Mouse (Mus musculus) T-cell, adult 2 months (primary cell): ENCODE measurements around the gene Fxyd7.
A peak's percentile ranks its signal among the peaks of the same experiment; 100 is the strongest.

Experiments
- DNase-seq: peaks from one replicate; pipeline ENCODE4 v3.0.0; 2022; ENCODE audit warnings: low spot score

Fxyd7 gene

GRCm38 (mm10) chr7:31051321-31052021 is at the start of gene Fxyd7:
TSS of gene Fxyd7 (minus strand) at chr7:31051467.
- DNase-seq = no peak

GRCm38 (mm10) chr7:31100786-31101185 is 49.5 kb upstream of the Fxyd7 start:
- no peak for DNase-seq

GRCm38 (mm10) chr7:31099612-31099982 is 48.3 kb upstream of the Fxyd7 start:
- no peak for DNase-seq

GRCm38 (mm10) chr7:31098697-31099611 is 47.7 kb upstream of the Fxyd7 start:
- DNase-seq = no peak

GRCm38 (mm10) chr7:31097583-31098248 is 46.4 kb upstream of the Fxyd7 start:
- peak; percentile 88 for DNase-seq

GRCm38 (mm10) chr7:31096892-31097564 is 45.8 kb upstream of the Fxyd7 start:
- DNase-seq = no peak

GRCm38 (mm10) chr7:31094774-31095501 is 43.7 kb upstream of the Fxyd7 start:
- peak; percentile 52 for DNase-seq

- peak; percentile 78 for DNase-seq
Measured at GRCm38 (mm10) chr7:31089721-31090120, 38.5 kb upstream of the Fxyd7 start.

- DNase-seq = no peak
Measured at GRCm38 (mm10) chr7:31088206-31088605, 36.9 kb upstream of the Fxyd7 start.

GRCm38 (mm10) chr7:31087262-31087661 is 36.0 kb upstream of the Fxyd7 start:
- DNase-seq = peak; percentile 55

GRCm38 (mm10) chr7:31086175-31086755 is 35.0 kb upstream of the Fxyd7 start:
- peak; percentile 30 for DNase-seq

- no peak for DNase-seq
Measured at GRCm38 (mm10) chr7:31085171-31085570, 33.9 kb upstream of the Fxyd7 start.

GRCm38 (mm10) chr7:31084140-31084539 is 32.9 kb upstream of the Fxyd7 start:
- DNase-seq = peak; percentile 34

- DNase-seq = no peak
Measured at GRCm38 (mm10) chr7:31082831-31083588, 31.7 kb upstream of the Fxyd7 start.

- no peak for DNase-seq
Measured at GRCm38 (mm10) chr7:31082106-31082505, 30.8 kb upstream of the Fxyd7 start.

GRCm38 (mm10) chr7:31081106-31081505 is 29.8 kb upstream of the Fxyd7 start:
- DNase-seq = no peak

GRCm38 (mm10) chr7:31080611-31081010 is 29.3 kb upstream of the Fxyd7 start:
- DNase-seq = no peak

- DNase-seq = no peak
Measured at GRCm38 (mm10) chr7:31079670-31080069, 28.4 kb upstream of the Fxyd7 start.

- DNase-seq = peak; percentile 38
Measured at GRCm38 (mm10) chr7:31077885-31078445, 26.7 kb upstream of the Fxyd7 start.

GRCm38 (mm10) chr7:31077470-31077869 is 26.2 kb upstream of the Fxyd7 start:
- no peak for DNase-seq
